Mouse (Mus musculus) heart, postnatal 36 days (tissue): Measurements from ENCODE around the gene Slamf7. TPM values are rescaled to one million over a fixed set of nuclear protein-coding genes. Genes with fewer than 3 reads are reported as not detected.

Experiments
- microRNA-seq, 2 experiments: library from miRNA; unstranded; fragments of <30 nt; microRNA quantifications; one replicate each; pipeline ENCODE4 v1.2.0; 2021; ENCODE audit warnings: borderline number of aligned reads in 2 of 2
- total RNA-seq, 2 experiments: library from RNA; stranded (reverse); gene quantifications; 2 replicates each; pipeline ENCODE4 v1.2.3; 2021

Gene Slamf7
- total RNA-seq, 2 experiments from 2014 or later = 0.28 to 0.38 TPM

Small RNA genes within 50 kb of the gene (microRNA-seq; reads per million reads assigned to microRNA genes)
- 0 reads per million in 2 experiments for gene Mir7683

Other genes starting within 250 kb of the Slamf7 start
- 10 to 100 TPM; 41.0 to 52.1 TPM for gene Usf1, start 241.7 kb downstream of the Slamf7 start, total RNA-seq
- 1 to 10 TPM; 1.2 to 1.6 TPM for gene Tstd1, start 234.2 kb downstream of the Slamf7 start, total RNA-seq
- 10 to 100 TPM; 38.7 to 43.2 TPM for gene F11r, start 215.5 kb downstream of the Slamf7 start, total RNA-seq
- 1 to 10 TPM; 2.1 to 3.3 TPM for gene Alyref2, start 149.6 kb downstream of the Slamf7 start, total RNA-seq
- gene Itln1, start 117.7 kb downstream of the Slamf7 start, total RNA-seq = not detected
- gene Cd244a, start 93.8 kb downstream of the Slamf7 start, total RNA-seq = under 1 TPM; 0.38 to 0.50 TPM
- gene Ly9, start 45.6 kb downstream of the Slamf7 start, total RNA-seq = under 1 TPM; 0.19 to 0.38 TPM
- gene Cd48, start 29.0 kb upstream of the Slamf7 start, total RNA-seq = 1 to 10 TPM; 2.4 to 2.7 TPM
- gene Slamf1, start 114.1 kb upstream of the Slamf7 start, total RNA-seq = under 1 TPM; 0.57 to 0.58 TPM
- 1 to 10 TPM; 3.0 to 3.1 TPM for gene Cd84, start 186.7 kb upstream of the Slamf7 start, total RNA-seq
- gene Gm10521, start 242.6 kb upstream of the Slamf7 start, total RNA-seq = under 1 TPM; 0.19 to 0.22 TPM